Mouse (Mus musculus): ENCODE data around the gene Arhgap8. TPM values are rescaled to one million over a fixed set of nuclear protein-coding genes. Genes with fewer than 3 reads are reported as not detected.

The Arhgap8 gene
- not detected for total RNA-seq (2018; cell fraction: chromatin; rRNA removed)
- total RNA-seq (2018; cell fraction: cytosol; rRNA removed): under 1 TPM in 7 of 26 experiments, not detected in 19; 0.09 to 0.58 (median 0.36) TPM
- not detected for total RNA-seq (2018; cell fraction: nucleus; rRNA removed)
- polyA plus RNA-seq (2018): not detected in 3 replicates

DNA sequence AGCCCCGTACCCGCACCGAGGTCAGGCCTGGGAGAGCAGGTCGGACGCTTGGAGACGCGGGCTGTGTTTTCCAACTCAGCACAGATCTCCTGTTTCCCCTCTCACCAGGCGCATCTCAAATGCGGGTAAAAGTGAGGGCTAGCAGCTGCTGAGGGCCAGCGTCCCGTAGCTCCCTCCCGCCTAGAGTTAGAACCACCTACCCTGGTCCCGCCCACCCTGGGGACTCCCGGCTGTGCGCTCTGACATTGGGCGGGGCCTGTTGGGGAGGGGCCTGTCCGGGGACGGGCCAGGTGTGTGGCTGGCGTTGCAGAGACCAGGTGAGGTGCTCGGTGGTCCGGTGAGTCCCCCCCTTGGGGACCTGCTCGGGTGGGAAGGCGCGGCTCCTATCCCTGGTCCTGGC is at the start of gene Arhgap8:
Gene Arhgap8, plus strand, starts transcription at position 262 of the 400 bp plus-strand sequence.
- Histone ChIP-seq H3K79me2 (ENCODE audit: inconsistent target) (no peaks in the 10 kb centered on the region), H3K36me3 (ENCODE audit: inconsistent target) (no peaks in the 10 kb centered on the region), H3K4me3 (ENCODE audit: inconsistent target) (no peak within 1 kb of the TSS), H3K27ac (no peak within 1 kb of the TSS)
- 7% methylated on average over 23 of the region's 24 CpGs for WGBS (ENCODE audit: missing documents)

DNA sequence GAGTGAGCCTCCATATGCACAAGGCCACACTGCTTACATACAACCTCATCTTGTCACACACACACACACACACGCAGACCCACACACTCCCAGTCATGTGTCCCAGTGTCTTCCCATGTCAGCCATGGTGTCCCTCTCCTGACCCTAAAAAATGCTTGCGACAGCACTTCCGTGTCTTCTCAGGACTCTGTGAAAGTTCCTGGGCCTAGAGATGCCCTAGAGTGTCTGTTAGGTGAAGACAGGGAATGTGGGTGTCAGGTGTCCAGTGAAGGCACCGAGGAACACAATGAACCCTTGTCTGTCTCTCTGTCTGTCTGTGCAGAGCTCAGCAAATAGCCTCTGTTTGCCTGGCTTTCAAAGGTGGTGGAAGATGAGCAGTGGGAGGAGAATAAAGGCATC is 49.2 kb upstream of the Arhgap8 start:
- 93% methylated on average over 4 of the region's 4 CpGs for WGBS (ENCODE audit: missing documents)
- Histone ChIP-seq H3K27ac (no peak overlapping the region), H3K4me3 (ENCODE audit: inconsistent target) (no peak overlapping the region), H3K79me2 (ENCODE audit: inconsistent target) (no peaks in the 10 kb centered on the region), H3K36me3 (ENCODE audit: inconsistent target) (no peaks in the 10 kb centered on the region)

DNA sequence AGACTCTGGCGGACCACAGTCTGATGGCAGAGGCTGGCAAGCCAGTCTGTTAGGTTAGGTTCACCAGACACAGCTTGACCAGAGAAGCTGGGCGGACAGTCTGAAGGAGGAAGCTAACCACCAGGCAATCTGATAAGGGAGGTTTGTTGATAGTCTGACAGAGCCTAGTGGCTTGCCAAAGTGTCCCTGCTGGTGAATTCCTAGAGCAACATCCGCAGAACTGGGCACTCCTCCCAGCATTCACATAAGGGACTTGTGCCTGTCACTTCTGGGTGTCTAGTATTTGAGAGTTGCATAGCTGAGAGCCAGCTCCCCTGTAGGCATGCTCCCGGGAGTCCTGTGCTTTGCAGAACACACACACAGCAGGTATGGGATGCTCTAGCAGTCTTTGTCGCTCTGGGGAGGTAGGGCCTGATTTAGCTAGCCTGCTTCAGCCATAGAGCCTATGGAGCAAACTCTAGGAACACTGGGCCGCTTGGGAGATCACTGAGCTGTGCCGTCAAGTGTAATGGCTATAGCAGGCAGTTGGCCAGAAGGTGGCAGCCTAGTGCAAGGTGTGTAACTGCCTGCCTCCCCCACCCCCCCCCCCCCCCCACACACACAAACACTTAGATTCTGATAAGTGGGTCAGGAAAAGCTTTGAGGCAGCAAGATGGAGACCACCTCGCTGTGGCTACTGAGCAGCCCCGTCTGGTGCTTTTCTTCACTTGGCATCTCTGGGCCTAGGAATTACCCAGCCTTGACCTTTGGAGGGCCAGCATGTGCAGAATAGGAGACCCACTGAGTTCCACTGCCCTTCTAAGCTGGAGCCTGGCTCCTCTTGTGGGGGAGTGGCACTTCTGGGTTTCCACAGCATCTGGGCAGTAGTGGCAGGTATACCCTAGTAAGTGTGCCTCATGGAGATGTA is 48.2 kb upstream of the Arhgap8 start:
- Histone ChIP-seq H3K36me3 (ENCODE audit: inconsistent target) (no peaks in the 10 kb centered on the region), H3K79me2 (ENCODE audit: inconsistent target) (no peaks in the 10 kb centered on the region), H3K27ac (no peak overlapping the region), H3K4me3 (ENCODE audit: inconsistent target) (no peak overlapping the region)
- WGBS (ENCODE audit: missing documents): 59% methylated on average over 9 of the region's 9 CpGs

DNA sequence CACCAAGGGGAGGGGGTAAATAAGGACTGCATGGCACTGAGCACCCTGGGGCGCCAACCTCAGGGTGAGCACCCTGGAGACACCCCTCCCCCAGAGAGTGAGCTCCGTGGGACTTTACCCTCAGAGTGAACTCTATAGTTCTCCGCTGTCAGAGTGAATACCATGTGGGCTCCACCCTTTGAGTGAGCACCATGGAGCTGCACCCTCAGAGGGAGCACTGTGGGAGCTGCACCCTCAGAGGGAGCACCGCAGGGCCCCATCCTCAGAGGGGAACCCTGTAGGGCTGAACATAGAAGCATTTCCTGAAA is 47.6 kb upstream of the Arhgap8 start:
- H3K36me3 ChIP-seq (ENCODE audit: inconsistent target): no peaks in the 10 kb centered on the region
- H3K79me2 ChIP-seq (ENCODE audit: inconsistent target): no peaks in the 10 kb centered on the region
- WGBS (ENCODE audit: missing documents): 84% methylated on average over 4 of the region's 4 CpGs
- no peak overlapping the region for H3K4me3 ChIP-seq (ENCODE audit: inconsistent target)
- no peak overlapping the region for H3K27ac ChIP-seq

DNA sequence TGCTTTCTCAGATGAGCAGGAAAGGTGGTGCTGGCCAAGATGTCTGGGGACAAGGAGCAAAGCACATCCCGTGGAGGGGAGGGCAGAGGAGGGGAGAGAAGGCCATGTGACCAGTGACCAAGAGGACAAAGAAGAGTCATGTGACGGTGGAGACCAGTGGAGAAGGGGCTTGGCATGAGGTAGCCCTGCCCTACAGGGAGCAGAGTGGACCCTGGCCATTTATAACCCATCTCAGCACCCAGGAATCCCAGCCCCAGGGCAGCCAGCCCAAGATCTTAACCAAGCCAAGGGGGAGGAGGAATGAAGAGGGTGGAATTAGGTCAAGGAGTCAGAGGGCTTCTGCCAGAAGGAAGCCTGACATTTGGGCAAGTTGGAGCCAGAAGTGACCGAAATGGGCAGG is 47.2 kb upstream of the Arhgap8 start:
- Histone ChIP-seq H3K79me2 (ENCODE audit: inconsistent target) (no peaks in the 10 kb centered on the region), H3K27ac (no peak overlapping the region), H3K4me3 (ENCODE audit: inconsistent target) (no peak overlapping the region), H3K36me3 (ENCODE audit: inconsistent target) (no peaks in the 10 kb centered on the region)
- WGBS (ENCODE audit: missing documents): 71% methylated on average over 3 of the region's 3 CpGs

DNA sequence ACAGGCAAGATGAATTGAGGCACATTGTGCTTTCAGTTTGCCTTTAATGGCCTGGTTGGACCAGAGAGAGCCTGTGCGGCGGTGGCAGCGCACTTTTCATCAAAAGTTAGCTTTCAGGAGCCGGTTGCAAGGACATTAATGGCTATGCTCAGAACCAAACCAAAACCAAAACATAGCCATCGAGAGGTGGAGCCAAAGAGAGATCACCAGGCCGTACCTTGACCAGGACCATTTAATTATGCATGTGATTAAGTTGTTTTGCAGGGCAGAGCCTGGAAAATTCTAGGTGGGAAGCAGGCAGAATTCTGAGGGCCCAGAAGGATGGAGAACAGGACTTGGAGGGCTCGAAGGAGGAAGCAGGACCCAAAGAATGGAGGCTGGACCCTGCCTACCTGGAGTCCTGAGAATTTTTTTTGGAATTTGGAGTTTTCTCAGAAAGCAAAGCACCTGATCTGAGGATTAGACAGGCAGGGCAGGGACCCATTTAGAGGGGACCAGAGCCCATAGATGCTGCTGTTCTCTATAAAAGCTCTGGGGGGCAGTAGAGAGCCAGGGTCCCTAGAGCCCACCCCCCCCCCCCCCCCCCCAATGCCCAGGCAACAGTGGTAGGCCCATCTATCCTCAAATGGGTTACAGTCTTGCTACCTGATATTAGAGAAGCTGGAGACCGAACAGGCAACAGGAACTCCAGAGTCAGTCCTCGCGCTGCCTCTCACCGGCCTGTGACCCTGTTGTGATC is 45.4 kb upstream of the Arhgap8 start:
- WGBS (ENCODE audit: missing documents): 89% methylated on average over 11 of the region's 11 CpGs
- H3K79me2 ChIP-seq (ENCODE audit: inconsistent target): no peaks in the 10 kb centered on the region
- no peak overlapping the region for H3K4me3 ChIP-seq (ENCODE audit: inconsistent target)
- no peak overlapping the region for H3K27ac ChIP-seq
- H3K36me3 ChIP-seq (ENCODE audit: inconsistent target): no peaks in the 10 kb centered on the region

DNA sequence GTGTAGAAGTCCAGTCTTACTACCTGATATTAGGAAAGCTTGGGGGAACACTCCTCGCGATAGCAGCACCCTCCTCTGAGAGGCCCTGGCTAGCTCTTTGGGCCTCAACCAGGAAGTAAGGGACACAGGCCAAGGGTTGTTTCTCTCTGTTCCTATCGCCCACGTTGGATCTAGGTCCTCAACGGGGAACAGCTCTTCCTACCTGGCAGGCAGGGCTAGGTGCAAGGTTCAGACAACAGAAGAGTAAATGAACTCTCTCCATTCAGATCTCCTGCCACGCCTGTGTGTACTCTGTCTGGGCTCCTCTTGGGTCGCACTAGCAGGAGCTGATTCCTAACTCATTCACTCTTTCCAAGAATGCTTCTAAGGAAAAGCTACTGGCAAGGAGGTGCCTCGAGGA is 44.5 kb upstream of the Arhgap8 start:
- no peaks in the 10 kb centered on the region for H3K79me2 ChIP-seq (ENCODE audit: inconsistent target)
- no peak overlapping the region for H3K27ac ChIP-seq
- 64% methylated on average over 8 of the region's 8 CpGs for WGBS (ENCODE audit: missing documents)
- H3K36me3 ChIP-seq (ENCODE audit: inconsistent target): no peaks in the 10 kb centered on the region
- no peak overlapping the region for H3K4me3 ChIP-seq (ENCODE audit: inconsistent target)

DNA sequence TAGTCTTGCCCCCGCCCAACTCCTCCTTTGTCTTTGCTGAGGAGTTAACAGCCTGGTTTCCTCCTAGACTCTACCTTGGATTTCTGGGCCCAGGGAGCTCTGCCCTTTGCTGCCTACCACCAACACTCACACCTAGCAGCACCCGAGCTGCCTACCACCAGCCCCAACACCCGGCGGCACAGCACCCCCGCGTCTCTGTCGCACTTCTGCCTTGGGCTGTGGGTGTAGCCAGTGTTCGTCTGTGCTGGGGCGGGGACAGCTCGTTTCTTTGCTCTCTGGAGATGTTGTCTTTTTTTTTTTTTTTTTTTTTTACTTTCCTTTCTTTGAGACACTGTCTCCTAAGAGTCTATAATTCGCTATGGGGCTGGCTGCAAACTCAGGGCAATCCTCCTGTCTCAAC is 41.9 kb upstream of the Arhgap8 start:
- Histone ChIP-seq H3K27ac (no peak overlapping the region), H3K36me3 (ENCODE audit: inconsistent target) (no peaks in the 10 kb centered on the region), H3K79me2 (ENCODE audit: inconsistent target) (no peaks in the 10 kb centered on the region), H3K4me3 (ENCODE audit: inconsistent target) (no peak overlapping the region)
- 41% methylated on average over 11 of the region's 11 CpGs for WGBS (ENCODE audit: missing documents)

DNA sequence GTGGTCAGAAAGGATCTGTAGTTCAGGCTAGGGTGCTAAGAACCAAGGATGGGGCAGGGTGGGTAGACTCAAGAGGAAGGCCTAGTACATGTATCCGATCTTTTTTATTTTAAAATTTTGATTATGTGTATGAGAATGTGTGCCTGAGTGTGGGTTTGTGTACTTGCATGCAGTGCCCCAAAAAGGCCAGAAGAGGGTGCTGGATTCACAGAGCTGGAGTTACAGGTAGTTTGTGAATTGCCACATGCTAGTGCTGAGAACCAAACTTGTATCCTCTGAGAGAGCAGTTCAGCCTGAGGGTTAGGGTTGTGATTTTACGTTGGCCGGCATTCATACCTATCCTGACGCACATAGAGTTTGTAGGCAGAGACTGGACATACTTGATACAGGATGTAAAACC is 40.8 kb upstream of the Arhgap8 start:
- 98% methylated on average over 4 of the region's 4 CpGs for WGBS (ENCODE audit: missing documents)
- Histone ChIP-seq H3K36me3 (ENCODE audit: inconsistent target) (no peaks in the 10 kb centered on the region), H3K79me2 (ENCODE audit: inconsistent target) (no peaks in the 10 kb centered on the region)

DNA sequence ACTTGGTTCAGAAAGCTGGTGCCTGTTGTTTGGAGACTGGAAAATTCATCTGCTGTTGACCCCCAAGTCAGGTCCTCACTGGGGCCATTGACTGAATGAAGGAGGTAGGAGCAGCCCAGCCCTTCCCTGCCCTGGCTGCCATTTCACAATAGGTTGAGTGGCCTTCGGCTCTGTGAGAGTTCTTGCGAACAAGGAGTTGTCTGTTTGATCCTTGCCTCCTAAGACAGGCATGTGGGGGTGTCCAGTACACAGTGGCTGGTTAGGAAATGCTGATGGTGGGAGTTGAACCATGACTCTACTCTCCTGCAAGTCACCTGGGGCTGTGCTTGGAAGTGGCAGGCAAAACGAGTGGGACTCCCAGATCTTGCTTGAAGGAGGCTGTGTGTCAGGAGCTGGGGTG is 40.1 kb upstream of the Arhgap8 start:
- H3K79me2 ChIP-seq (ENCODE audit: inconsistent target): no peaks in the 10 kb centered on the region
- H3K27ac ChIP-seq: no peak overlapping the region
- WGBS (ENCODE audit: missing documents): 81% methylated on average over 3 of the region's 3 CpGs
- H3K36me3 ChIP-seq (ENCODE audit: inconsistent target): no peaks in the 10 kb centered on the region
- no peak overlapping the region for H3K4me3 ChIP-seq (ENCODE audit: inconsistent target)

More for the DNA sequence above, 40.8 kb upstream of the Arhgap8 start:
- Histone ChIP-seq H3K27ac (no peak overlapping the region), H3K4me3 (ENCODE audit: inconsistent target) (no peak overlapping the region)

DNA sequence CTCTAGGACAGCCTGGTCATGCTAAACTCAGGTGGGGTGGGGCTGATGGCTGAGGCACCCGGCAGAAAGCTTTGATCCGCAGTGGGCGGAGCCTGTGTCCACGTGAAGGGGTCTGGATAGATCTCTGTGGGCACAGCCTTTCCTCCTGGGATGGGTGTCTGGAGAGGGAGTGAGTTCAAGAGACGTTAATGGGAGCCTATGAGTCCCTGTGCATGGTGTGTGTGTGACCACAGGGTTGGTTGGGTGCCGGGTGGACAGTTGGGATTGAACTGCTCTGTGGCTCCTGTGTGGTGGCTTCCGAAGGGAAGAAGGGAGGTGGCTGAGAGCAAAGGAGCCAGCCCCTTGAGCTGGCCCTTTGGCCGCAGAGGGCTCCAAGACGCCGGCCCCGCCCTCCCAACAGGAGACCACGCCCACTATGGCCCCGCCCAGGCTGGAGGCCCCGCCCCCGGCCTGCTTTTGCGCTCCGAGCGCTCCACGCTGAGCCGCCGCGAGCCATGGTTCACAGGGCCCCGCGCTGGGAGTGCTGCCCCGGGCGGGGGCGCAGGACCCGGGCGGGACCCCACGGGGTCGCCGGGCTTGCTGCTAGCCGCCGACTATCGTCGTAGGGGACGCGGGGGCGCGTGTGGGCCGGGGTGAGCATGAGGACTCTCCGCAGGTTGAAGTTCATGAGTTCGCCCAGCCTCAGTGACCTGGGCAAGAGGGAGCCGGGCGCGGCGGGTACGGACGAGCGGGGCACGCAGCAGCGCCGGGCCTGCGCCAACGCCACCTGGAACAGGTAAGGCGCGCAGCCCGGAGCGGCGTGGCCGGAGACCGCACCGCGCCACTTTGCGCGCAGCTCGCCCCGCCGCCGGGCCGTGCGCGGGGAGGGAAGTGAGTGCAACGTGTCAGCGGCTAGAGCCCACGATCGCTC is 39.1 kb upstream of the Arhgap8 start:
- H3K36me3 ChIP-seq (ENCODE audit: inconsistent target): no peaks in the 10 kb centered on the region
- H3K79me2 ChIP-seq (ENCODE audit: inconsistent target): no peaks in the 10 kb centered on the region
- no peak overlapping the region for H3K4me3 ChIP-seq (ENCODE audit: inconsistent target)
- WGBS (ENCODE audit: missing documents): 1% methylated on average over 73 of the region's 77 CpGs
- no peak overlapping the region for H3K27ac ChIP-seq

DNA sequence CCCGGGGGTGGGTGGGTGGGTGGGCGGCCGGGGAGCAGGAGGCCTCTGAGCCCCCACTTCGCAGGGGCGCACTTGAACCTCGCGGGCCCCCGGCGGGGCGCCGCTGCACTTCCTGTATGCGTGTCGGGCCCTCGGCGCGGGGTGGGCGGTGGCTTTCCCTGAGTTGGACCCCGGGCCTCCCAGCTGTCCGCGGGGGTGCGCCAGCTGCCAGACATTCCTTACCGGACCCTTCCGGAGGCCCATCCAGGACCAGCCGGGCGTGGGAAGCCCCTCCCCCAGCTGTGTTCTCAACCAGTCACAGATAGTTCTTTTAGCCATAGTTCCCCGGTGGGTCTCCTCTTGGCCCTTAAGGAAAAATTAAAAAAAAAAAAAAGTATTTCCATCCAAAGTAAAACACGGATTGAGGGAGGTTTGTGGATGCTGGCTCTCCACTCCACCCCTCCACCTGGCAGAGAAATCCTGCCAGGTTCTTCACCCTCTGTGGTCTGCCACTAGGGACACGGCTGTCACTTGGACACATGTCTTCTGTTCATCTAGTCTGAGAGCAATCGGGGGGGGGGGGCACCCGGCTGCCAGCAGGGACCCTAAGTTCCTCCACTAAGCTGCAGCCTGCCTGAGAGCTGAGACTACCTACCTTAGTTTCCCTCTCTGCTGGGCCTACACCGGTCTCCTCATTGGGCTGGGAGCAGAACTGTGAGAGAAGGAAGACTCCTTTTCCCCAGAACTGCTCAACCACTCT is 38.2 kb upstream of the Arhgap8 start:
- no peaks in the 10 kb centered on the region for H3K79me2 ChIP-seq (ENCODE audit: inconsistent target)
- no peak overlapping the region for H3K4me3 ChIP-seq (ENCODE audit: inconsistent target)
- H3K36me3 ChIP-seq (ENCODE audit: inconsistent target): no peaks in the 10 kb centered on the region
- WGBS (ENCODE audit: missing documents): 5% methylated on average over 24 of the region's 31 CpGs
- no peak overlapping the region for H3K27ac ChIP-seq

DNA sequence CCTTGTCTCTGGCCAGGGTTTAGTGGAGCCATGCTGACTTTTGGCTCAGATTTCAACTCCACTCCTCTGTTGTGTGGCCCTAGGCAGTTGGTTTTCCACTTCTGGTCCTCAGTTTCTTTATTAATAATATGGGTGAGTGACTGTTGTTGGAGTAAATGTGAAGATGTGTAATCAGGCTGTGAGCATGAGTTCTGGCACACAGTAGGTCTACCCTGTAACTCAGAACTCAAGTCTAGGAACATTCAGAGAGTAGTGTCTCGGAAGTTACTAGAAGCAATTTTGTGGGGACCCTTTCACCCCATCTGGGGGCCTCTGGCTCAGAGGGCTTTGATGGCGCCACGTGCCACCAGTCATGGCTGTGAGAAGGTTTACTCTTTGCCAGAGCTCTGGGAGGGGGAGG is 37.6 kb upstream of the Arhgap8 start:
- WGBS (ENCODE audit: missing documents): 78% methylated on average over 3 of the region's 3 CpGs
- Histone ChIP-seq H3K79me2 (ENCODE audit: inconsistent target) (no peaks in the 10 kb centered on the region), H3K36me3 (ENCODE audit: inconsistent target) (no peaks in the 10 kb centered on the region), H3K4me3 (ENCODE audit: inconsistent target) (no peak overlapping the region), H3K27ac (no peak overlapping the region)

DNA sequence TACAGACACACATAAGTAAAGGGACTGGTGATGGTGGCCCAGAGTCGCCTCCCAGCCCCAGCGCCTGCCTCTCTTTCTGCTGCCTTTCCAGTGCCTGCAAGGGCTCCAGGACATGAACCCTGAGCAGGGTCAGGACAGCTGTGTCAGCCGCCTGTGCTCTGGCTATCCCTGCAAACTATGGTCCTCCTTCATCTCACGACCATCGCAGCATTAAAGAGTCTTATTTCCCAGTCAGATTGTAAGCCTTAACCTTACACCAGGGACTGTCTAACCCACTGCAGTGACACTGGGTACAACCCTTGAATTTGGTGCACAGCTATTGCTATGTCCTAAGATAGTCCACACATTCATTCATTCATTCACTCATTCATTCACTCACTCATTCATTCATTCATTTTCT is 37.0 kb upstream of the Arhgap8 start:
- Histone ChIP-seq H3K27ac (no peak overlapping the region), H3K79me2 (ENCODE audit: inconsistent target) (no peaks in the 10 kb centered on the region), H3K4me3 (ENCODE audit: inconsistent target) (no peak overlapping the region), H3K36me3 (ENCODE audit: inconsistent target) (no peaks in the 10 kb centered on the region)
- 92% methylated on average over 5 of the region's 5 CpGs for WGBS (ENCODE audit: missing documents)
